Mouse (Mus musculus): Measurements from ENCODE around the gene Gm10840. TPM values are rescaled to one million over a fixed set of nuclear protein-coding genes. Genes with fewer than 3 reads are reported as not detected.
"Not testable (repeated sequence)": the region's sequence is repeated elsewhere in the genome, so short reads cannot be mapped to it uniquely, and the experiment has no call there.

The Gm10840 gene
- total RNA-seq, 2 experiments from 2014 or later, result not detected

- intact Hi-C loops (cut with DNase I), result no loop called here
- no peak for DNase-seq
Measured at GRCm38 (mm10) chr11:106194155-106194541, 33.5 kb downstream of the Gm10840 start.

DNA sequence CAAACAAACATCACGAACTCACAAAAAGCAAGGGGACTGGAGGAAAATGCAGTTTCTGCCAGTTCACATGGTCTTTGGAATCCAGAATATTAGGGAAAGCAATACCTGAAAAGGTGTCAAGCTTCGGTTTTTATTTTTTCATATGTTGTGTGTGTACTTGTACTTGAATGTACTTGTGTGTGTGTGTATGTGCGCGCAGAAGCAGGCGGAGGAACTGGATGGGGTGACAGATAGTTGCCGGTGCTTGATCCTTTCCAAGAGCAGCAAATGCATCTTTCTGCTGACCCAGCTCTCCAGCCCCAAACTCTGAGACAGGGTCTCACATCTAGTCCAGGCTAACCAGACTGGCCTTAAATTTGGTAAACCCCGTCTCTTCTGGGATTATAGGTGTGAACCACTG, 34.2 kb downstream of the Gm10840 start:
- DNase-seq, result no peak
- intact Hi-C loops (cut with DNase I), result no loop called here

GRCm38 (mm10) chr11:106195341-106195740, 34.7 kb downstream of the Gm10840 start:
- DNase-seq, result no peak
- intact Hi-C loops (cut with DNase I), result no loop called here

DNA sequence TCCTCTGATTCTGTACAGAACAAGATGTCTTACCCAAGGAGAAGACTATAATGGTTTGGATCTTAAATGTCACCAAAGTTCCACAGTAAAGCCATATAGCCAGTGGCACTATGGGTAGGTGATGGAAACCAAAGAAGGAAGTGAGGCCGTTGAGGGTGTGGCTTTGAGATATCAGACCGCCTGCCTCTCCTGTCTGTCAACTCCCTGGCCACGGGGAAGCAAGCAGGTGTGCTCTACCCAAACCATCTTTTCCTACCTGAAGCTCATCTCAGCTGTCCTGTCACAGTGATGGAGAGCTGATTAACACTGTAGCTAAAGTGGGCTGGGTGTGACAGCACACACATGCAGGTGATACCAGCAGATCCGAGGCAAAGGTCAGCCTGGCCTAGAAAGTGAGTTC, 37.6 kb downstream of the Gm10840 start:
- intact Hi-C loops (cut with DNase I), result no loop called here
- DNase-seq, result no peak

DNA sequence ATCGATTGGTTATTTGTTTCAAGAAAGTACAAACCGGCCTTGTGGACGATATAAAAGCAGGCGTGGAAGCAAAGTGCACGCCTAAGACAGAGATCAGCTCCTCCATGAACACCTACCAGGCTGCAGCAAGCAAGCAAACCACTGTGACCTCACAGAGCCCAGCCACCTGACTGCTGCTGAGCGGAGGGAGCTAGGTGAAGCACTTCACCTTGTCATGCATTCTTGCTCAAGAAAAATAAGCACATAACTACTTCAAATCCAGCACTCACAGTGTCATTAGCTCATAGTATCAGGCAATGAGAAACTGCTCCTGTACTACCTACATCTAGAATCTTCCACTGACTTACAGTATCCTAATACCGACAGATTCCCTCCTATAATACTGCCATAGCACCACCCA, 39.3 kb downstream of the Gm10840 start:
- intact Hi-C loops (cut with DNase I); DNase-seq: not testable (repeated sequence)

DNA sequence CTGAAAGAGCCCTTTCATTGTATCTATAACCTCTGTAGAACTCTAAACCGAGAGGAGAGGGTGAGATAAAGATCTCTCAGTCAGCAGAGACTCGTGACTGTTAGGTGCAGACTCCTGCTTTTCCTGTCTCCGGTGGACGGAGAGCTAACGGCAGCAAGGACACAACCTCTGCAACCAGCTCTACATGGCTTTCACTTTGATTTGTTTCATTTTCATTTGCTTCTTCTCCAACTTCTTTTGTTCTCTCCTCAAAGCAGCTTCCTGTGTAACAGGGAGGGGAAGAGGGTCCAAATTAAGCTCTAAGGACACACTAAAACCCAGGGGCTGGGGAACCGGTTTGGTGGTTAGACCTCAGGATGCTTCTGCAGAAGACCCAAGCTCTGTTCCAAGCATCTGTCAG, 40.1 kb downstream of the Gm10840 start:
- DNase-seq, result no peak
- intact Hi-C loops (cut with DNase I), result no loop called here

- no peak for DNase-seq
- intact Hi-C loops (cut with DNase I), result no loop called here
Measured at GRCm38 (mm10) chr11:106201337-106202122, 40.9 kb downstream of the Gm10840 start.

GRCm38 (mm10) chr11:106202123-106202465, 41.4 kb downstream of the Gm10840 start, which contains the start of gene Strada:
Gene Strada (minus strand): TSS chr11:106202168.
- no peak for DNase-seq
- intact Hi-C loops (cut with DNase I), result no loop called here

Other genes starting within 250 kb of the Gm10840 start
- gene Cyb561, start 207.5 kb upstream of the Gm10840 start, total RNA-seq (2021), result 10 to 100 TPM in 1 of 2 experiments, 1 to 10 TPM in 1; 8.0 to 15.4 TPM
- 10 to 100 TPM; 20.4 to 29.1 TPM for gene Ace, start 192.9 kb upstream of the Gm10840 start, total RNA-seq (2021)
- gene Ace3, start 166.2 kb upstream of the Gm10840 start, total RNA-seq (2021), result not detected
- under 1 TPM in 1 of 2 experiments, not detected in 1; 0.31 TPM for gene Kcnh6, start 152.7 kb upstream of the Gm10840 start, total RNA-seq (2021)
- 10 to 100 TPM; 54.6 to 57.6 TPM for gene Dcaf7, start 124.0 kb upstream of the Gm10840 start, total RNA-seq (2021)
- gene Taco1, start 94.8 kb upstream of the Gm10840 start, total RNA-seq (2021), result 10 to 100 TPM; 49.4 to 50.1 TPM
- gene Map3k3, start 76.2 kb upstream of the Gm10840 start, total RNA-seq (2021), result 10 to 100 TPM; 50.5 to 50.6 TPM
- gene Limd2, start within 50 bp of the Gm10840 start, total RNA-seq (2021), result 10 to 100 TPM; 13.6 to 14.1 TPM
- 10 to 100 TPM; 11.1 to 12.9 TPM for gene Strada, start 41.3 kb downstream of the Gm10840 start, total RNA-seq (2021)
- gene Ccdc47, start 55.5 kb downstream of the Gm10840 start, total RNA-seq (2021), result 10 to 100 TPM; 79.9 to 83.2 TPM
- gene Ddx42, start 56.1 kb downstream of the Gm10840 start, total RNA-seq (2021), result 10 to 100 TPM; 37.3 to 38.8 TPM
- gene Ftsj3, start 95.2 kb downstream of the Gm10840 start, total RNA-seq (2021), result 10 to 100 TPM; 22.3 to 24.7 TPM
- 100 to 1,000 TPM; 107 to 109 TPM for gene Psmc5, start 95.3 kb downstream of the Gm10840 start, total RNA-seq (2021)
- gene Smarcd2, start 112.1 kb downstream of the Gm10840 start, total RNA-seq (2021), result 10 to 100 TPM; 28.1 to 28.4 TPM
- gene Tcam1, start 115.8 kb downstream of the Gm10840 start, total RNA-seq (2021), result under 1 TPM in 1 of 2 experiments, not detected in 1; 0.07 TPM
- not detected for gene Gh, start 141.0 kb downstream of the Gm10840 start, total RNA-seq (2021)
- gene Cd79b, start 153.9 kb downstream of the Gm10840 start, total RNA-seq (2021), result 1 to 10 TPM; 2.3 to 3.1 TPM
- gene Scn4a, start 192.4 kb downstream of the Gm10840 start, total RNA-seq (2021), result 1 to 10 TPM; 3.2 to 3.6 TPM
- under 1 TPM; 0.31 to 0.64 TPM for gene Prr29, start 204.6 kb downstream of the Gm10840 start, total RNA-seq (2021)
- gene Icam2, start 227.2 kb downstream of the Gm10840 start, total RNA-seq (2021), result 10 to 100 TPM; 57.1 to 67.0 TPM